Mouse (Mus musculus) liver, adult 2 months (tissue): Measurements from ENCODE around the gene Prickle2. TPM values are rescaled to one million over a fixed set of nuclear protein-coding genes. Genes with fewer than 3 reads are reported as not detected.

Source experiments
- DNase-seq: peaks from one replicate; pipeline ENCODE4 v3.0.0-alpha.2; 2011; ENCODE audit warnings: low read depth, low spot score; ENCODE audit errors: extremely low read depth
- H3K27ac ChIP-seq: fragments of 200-500 bp; replicated peaks from 2 replicates; pipeline ENCODE4 v1.5.1; 2012; ENCODE audit warnings: low read depth, mild to moderate bottlenecking, control low read depth, inconsistent platforms, low read length; ENCODE audit not compliant: insufficient read depth
- H3K27me3 ChIP-seq: fragments of 200-500 bp; 2 replicates; pipeline ENCODE4 v1.6.1; 2012; ENCODE audit warnings: mild to moderate bottlenecking, moderate library complexity, low read length, inconsistent platforms; ENCODE audit not compliant: control insufficient read depth, insufficient read depth
- H3K36me3 ChIP-seq: fragments of 200-500 bp; 2 replicates; pipeline ENCODE4 v1.6.1; 2012; ENCODE audit warnings: low read length, inconsistent platforms; ENCODE audit not compliant: control insufficient read depth, insufficient read depth
- H3K4me1 ChIP-seq: fragments of 200-500 bp; 2 replicates; pipeline ENCODE4 v1.6.1; 2011; ENCODE audit warnings: low read length; ENCODE audit not compliant: control insufficient read depth, insufficient read depth
- H3K4me3 ChIP-seq: fragments of 200-500 bp; 2 replicates; pipeline ENCODE4 v1.5.1; 2011; ENCODE audit warnings: low read depth, mild to moderate bottlenecking, control low read depth, low read length, moderate library complexity; ENCODE audit not compliant: insufficient read depth
- H3K79me2 ChIP-seq: fragments of 200-500 bp; 2 replicates; pipeline ENCODE4 v1.6.1; 2012; ENCODE audit warnings: inconsistent platforms, mild to moderate bottlenecking, low read length, moderate library complexity; ENCODE audit not compliant: control insufficient read depth, insufficient read depth
- H3K9ac ChIP-seq: fragments of 200-500 bp; 2 replicates; pipeline ENCODE4 v1.6.1; 2012; ENCODE audit warnings: low read depth, mild to moderate bottlenecking, control low read depth, inconsistent platforms, low read length
- CTCF ChIP-seq: fragments of 200-500 bp; IDR thresholded peaks from 2 replicates; pipeline ENCODE4 v1.5.1; 2011; ENCODE audit warnings: low read depth, low read length, control low read depth
- POLR2A ChIP-seq: fragments of 200-500 bp; IDR thresholded peaks from 2 replicates; pipeline ENCODE4 v1.6.1; 2011; ENCODE audit warnings: low read length, control low read depth; ENCODE audit not compliant: insufficient read depth; ENCODE audit errors: extremely low read depth
- WGBS: fragments of 180-500 bp; shearing (Covaris S2); methylation state at CpG from one replicate; pipeline ENCODE4 v1.1.7; 2018; 5-methylcytosine and 5-hydroxymethylcytosine counted together
- polyA plus RNA-seq: library from polyadenylated mRNA; depleted of rRNA; stranded (reverse); fragments of >200 nt; gene quantifications from 2 replicates; pipeline ENCODE4 v1.2.3, GENCODE M21; 2012
- total RNA-seq: library from RNA; depleted of rRNA; stranded (reverse); fragments of >200 nt; gene quantifications from 2 replicates; pipeline ENCODE4 v1.2.3, GENCODE M21; 2014

Prickle2 gene
- total and polyA plus RNA-seq, 2 experiments, result 0.42 to 1.1 TPM

DNA sequence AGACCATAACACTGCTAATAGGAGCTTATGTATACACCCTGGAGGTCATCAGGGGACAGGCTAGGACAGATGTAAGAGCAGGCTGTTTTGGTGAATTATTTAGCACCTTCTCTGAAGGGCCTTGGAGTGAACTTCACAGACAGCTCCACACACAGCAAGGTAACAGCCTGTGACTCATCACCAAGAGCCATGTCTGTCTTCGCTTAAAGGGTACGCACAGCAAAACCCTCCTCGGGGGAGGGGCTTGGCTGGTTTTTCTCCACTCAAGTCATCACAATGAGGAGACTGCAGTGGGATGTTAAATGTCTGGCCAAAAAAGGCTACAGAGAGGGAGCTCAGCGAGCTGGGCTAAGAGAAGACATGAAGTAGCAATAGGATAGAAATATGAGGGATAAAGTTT, 206.5 kb downstream of the Prickle2 start:
- H3K27me3 ChIP-seq, result no peaks in the 10 kb centered on the region
- H3K4me1 ChIP-seq, result no peaks in the 10 kb centered on the region
- H3K36me3 ChIP-seq, result no peaks in the 10 kb centered on the region
- H3K27ac ChIP-seq, result no peak overlapping the region
- H3K4me3 ChIP-seq, result no peak overlapping the region
- no peak for DNase-seq
- WGBS, result 87% methylated on average over 4 of the region's 4 CpGs
- no peak for TF ChIP-seq CTCF
- no peak overlapping the region for H3K9ac ChIP-seq
- H3K79me2 ChIP-seq, result no peaks in the 10 kb centered on the region

DNA sequence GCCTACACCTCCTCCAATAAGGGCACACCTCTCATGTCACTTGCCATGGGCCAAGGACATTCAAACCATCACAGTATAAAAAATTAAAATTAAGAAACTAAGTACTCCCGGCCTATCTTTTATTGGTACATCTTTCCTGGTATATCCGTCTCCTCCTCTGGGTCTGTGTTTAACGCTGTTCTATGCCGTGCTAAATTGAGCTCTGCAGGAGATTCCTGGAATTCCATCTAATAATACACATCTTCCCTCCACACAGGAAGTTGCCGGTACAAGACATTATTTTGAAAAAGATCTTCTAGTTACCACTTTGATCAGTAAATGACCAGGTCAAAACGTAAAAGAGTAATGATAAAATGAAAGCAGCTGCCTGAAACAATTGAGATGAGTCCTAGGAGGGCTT, 207.4 kb downstream of the Prickle2 start:
- Histone ChIP-seq H3K4me3 (no peak overlapping the region), H3K79me2 (no peaks in the 10 kb centered on the region), H3K27ac (no peak overlapping the region), H3K9ac (no peak overlapping the region), H3K36me3 (no peaks in the 10 kb centered on the region), H3K27me3 (no peaks in the 10 kb centered on the region), H3K4me1 (no peaks in the 10 kb centered on the region)
- WGBS, result 72% methylated on average over 6 of the region's 6 CpGs
- TF ChIP-seq POLR2A (no peak), CTCF (no peak)
- no peak for DNase-seq

DNA sequence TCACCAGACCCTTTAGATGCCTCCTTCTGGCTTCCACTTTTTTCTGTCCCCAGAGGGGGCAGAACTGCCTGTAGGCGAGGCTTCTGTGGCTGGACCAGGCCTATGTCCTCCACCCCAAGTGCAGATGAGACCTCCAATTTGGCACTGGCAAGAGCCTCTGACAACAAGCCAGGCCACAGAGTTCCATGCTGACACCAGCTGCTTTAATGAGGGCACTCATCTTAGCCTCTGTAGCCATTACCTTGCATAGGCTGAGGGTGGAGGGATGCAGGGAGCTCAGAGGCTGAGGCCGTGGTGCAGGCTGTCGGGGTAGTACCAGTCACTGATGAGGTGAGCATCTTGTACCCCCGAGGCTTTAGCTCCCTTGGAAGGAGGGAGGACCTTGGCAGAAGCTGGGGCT, 208.7 kb downstream of the Prickle2 start:
- H3K9ac ChIP-seq, result no peak overlapping the region
- H3K4me1 ChIP-seq, result no peaks in the 10 kb centered on the region
- no peaks in the 10 kb centered on the region for H3K79me2 ChIP-seq
- no peak overlapping the region for H3K27ac ChIP-seq
- WGBS, result 83% methylated on average over 4 of the region's 4 CpGs
- H3K4me3 ChIP-seq, result no peak overlapping the region
- DNase-seq, result no peak
- H3K36me3 ChIP-seq, result no peaks in the 10 kb centered on the region
- TF ChIP-seq POLR2A, result no peak
- no peak for TF ChIP-seq CTCF
- H3K27me3 ChIP-seq, result no peaks in the 10 kb centered on the region

DNA sequence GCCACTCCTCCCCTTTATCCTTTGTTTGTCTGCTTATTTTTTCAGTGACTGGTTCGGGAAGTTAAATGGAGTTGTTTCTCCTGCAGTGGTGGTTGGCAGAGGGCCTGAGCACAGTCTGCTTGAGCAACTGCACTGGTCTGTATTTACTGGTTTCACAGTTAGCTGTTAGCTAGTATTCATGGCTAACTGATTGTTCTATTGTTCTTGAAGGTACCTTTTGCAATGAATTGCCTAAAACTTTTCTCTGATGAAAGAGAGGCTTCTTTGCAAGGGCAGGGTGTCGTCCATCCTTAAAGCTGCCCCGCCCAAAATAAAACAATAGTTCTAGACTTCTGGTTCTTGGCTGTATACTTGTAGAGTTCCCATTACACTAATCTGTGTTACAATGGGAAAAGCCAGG, 210.5 kb downstream of the Prickle2 start:
- Histone ChIP-seq H3K79me2 (no peaks in the 10 kb centered on the region), H3K9ac (no peak overlapping the region), H3K4me3 (no peak overlapping the region), H3K27ac (no peak overlapping the region), H3K36me3 (no peaks in the 10 kb centered on the region), H3K4me1 (no peaks in the 10 kb centered on the region), H3K27me3 (no peaks in the 10 kb centered on the region)
- WGBS, result 76% methylated on average over 3 of the region's 3 CpGs
- TF ChIP-seq POLR2A (no peak), CTCF (no peak)
- DNase-seq, result no peak

DNA sequence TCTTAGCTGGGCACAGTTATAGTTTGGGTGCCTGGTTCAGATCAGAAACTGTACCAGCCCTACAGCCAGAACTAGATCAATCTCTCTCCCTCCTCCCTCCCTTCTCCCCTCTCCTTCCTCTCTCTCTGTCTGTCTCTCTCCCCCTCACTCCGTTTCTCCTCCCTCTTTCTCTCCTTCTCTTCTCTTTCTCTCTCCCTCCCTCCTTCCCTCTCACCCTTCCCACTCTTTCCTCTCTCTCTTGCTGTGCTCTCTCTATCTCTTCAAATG, 224.3 kb downstream of the Prickle2 start:
- no peak for DNase-seq
- H3K27ac ChIP-seq, result no peak overlapping the region
- H3K4me1 ChIP-seq, result no peaks in the 10 kb centered on the region; the same call in 1 of the 2 replicates
- H3K27me3 ChIP-seq, result no peaks in the 10 kb centered on the region; the same call in 1 of the 2 replicates
- H3K9ac ChIP-seq, result no peak overlapping the region
- no peaks in the 10 kb centered on the region; the same call in 1 of the 2 replicates for H3K79me2 ChIP-seq
- no peaks in the 10 kb centered on the region for H3K36me3 ChIP-seq
- WGBS, result 37% methylated on average over 1 of the region's 1 CpGs
- no peak for TF ChIP-seq CTCF
- TF ChIP-seq POLR2A, result no peak
- no peak overlapping the region for H3K4me3 ChIP-seq

DNA sequence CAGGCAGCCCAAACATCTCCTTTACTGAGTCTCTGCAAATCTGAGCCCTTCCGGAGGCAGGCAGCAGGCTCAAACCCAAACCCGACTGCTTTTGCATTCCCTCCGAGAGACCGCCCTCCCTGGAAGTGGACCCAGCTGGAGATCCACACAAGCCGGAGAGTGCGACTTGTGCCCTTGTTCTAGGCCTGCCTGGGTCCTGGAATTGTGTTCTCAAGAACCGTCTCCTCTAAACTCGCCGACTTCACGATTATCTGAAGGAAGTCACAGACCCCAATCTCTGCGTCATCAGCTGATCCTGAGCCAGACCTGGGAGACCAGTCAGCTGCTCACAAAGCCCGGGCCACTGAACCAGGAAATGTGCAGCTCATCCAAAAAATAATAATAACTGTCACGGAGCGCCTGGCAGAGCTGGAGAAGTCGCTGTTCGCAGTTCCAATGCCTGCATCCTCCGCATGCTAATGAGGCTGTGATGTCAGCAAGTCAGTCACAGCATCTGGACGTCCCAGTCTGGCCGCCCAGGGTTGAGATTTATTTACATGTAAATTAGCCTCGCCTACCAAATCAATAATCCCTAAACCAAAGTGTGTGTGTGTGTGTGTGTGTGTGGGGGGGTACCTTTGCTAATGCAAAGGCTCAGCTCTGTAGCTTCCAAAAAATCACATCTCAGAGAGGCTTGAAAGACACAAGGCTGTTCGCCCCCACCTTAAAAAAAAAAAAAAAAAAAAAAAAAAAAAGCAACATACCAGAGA, 224.8 kb downstream of the Prickle2 start:
- peak overlapping the region; percentile 58 for H3K4me3 ChIP-seq
- H3K36me3 ChIP-seq, result no peaks in the 10 kb centered on the region
- WGBS, result 5% methylated on average over 21 of the region's 21 CpGs
- no peaks in the 10 kb centered on the region; the same call in 1 of the 2 replicates for H3K27me3 ChIP-seq
- no peaks in the 10 kb centered on the region; the same call in 1 of the 2 replicates for H3K79me2 ChIP-seq
- no peaks in the 10 kb centered on the region; the same call in 1 of the 2 replicates for H3K4me1 ChIP-seq
- DNase-seq, result peak; percentile 40
- TF ChIP-seq POLR2A (no peak), CTCF (no peak)
- peak overlapping the region; percentile 13 for H3K9ac ChIP-seq
- H3K27ac ChIP-seq, result peak overlapping the region; percentile 21; the same call in 1 of the 2 replicates
